Mouse (Mus musculus): ENCODE data around the gene Cnst. TPM values are rescaled to one million over a fixed set of nuclear protein-coding genes. Genes with fewer than 3 reads are reported as not detected.

Gene Cnst
- polyA plus RNA-seq, 1 experiment from 2014 or later, result 9.7 TPM

DNA sequence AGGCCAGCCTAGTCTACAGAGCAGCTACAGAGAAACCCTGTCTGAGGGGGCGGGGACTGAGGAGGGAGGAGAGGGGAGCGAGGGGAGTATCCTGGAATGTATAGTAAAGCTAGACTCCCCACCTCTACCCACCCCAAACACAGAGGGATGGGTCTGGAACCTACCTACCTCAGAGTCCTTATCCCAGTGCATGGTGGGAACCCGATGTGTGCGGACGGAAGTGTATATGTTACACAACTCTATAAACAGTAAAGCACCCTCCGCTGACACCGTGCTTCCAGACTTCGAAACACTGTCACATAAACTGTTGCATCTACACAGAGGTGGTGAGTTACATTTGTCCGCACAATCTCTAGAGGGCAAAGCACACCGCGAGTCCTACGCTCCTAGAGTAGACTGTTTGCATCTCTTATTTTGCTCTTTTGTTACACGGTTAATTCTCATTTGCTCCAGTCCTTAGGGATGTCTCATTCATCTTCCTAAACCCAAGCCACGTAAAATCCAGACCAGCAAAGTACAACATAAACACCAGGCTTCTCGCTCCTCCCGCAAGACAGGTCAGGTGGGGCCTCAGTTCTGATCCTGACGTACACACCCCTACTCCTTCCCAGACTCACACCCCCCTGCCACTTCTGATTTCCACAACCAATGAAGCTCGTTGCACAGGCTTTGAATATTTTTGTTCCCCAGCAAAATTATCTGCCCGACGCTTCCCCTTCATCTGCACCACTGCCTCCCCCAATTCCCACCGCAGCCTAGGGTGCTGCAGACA lies 29.0 kb upstream of the Cnst start:
- Histone ChIP-seq H3K27ac (peak overlapping the region; percentile 36; the same call in 1 of the 2 replicates), H3K4me3 (replicated peaks; ENCODE audit: low read depth, low read length) (peak overlapping the region; percentile 78), H3K9ac (ENCODE audit: low read depth, low read length) (peak overlapping the region; percentile 68), H3K9me3 (replicated peaks; ENCODE audit: low read length) (no peaks in the 10 kb centered on the region), H3K4me2 (ENCODE audit: low read length) (peak overlapping the region; percentile 98), H3K27me3 (ENCODE audit: insufficient read depth, low read length) (no peaks in the 10 kb centered on the region), H3K4me1 (replicated peaks; ENCODE audit: insufficient read depth, low read length) (no peaks in the 10 kb centered on the region; the same call in 1 of the 2 replicates), H3K36me3 (ENCODE audit: insufficient read depth, low read length) (no peaks in the 10 kb centered on the region)
- TF ChIP-seq CTCF (IDR thresholded peaks at IDR 0.05; ENCODE audit: low read depth), result no peak
- DNase-seq (ENCODE audit: low spot score) (peak; percentile 50), ATAC-seq (replicated peaks; ENCODE audit: low FRiP score, low read depth) (peak; percentile 62; the same call in 1 of the 2 replicates)
- WGBS, result under 1% methylated on average over 21 of the region's 21 CpGs

DNA sequence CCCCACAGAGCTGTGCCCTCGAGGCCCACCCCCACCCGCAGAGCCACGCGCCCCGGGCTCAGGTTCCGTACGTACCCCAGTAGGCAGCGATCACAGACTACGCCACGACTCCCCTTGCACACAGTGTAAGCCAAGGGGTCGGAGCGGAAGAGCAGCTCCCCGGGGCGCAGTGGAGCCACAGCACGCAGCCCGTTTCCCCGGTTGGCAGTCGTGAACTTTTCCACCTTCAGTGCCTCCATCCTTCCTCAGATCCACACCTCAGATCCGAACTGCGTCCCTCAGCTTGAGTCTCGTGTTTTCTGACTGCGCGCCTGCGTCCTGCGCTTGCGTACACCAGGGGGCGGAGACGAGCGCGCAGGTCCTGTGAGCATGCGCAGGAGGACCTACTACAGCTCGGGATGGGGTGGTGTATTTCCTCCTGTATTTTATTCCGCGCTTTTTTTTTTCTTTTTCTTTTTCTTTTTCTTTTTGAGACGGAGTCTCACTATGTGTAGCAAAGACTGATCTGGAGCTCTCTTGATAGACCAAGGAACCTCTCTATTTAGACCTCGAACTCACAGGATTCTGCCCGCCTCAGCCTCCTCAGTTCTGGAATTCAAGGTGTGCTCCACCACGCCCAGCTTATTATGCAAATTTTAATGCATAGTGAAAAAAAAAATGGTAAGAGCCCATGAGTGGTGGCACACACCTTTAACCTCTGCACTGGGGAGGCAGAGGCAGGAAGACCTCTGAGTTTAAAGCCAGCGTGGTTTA lies 28.3 kb upstream of the Cnst start, which contains the start of gene Smyd3:
Gene Smyd3 (minus strand): TSS at position 329 of the 753 bp plus-strand sequence.
- Histone ChIP-seq H3K4me1 (replicated peaks; ENCODE audit: insufficient read depth, low read length) (no peaks in the 10 kb centered on the region; the same call in 1 of the 2 replicates), H3K27me3 (ENCODE audit: insufficient read depth, low read length) (no peaks in the 10 kb centered on the region), H3K36me3 (ENCODE audit: insufficient read depth, low read length) (no peaks in the 10 kb centered on the region), H3K4me3 (replicated peaks; ENCODE audit: low read depth, low read length) (peak within 1 kb of the TSS; percentile 78), H3K27ac (peak within 1 kb of the TSS; percentile 36; the same call in 1 of the 2 replicates), H3K9ac (ENCODE audit: low read depth, low read length) (peak within 1 kb of the TSS; percentile 68), H3K9me3 (replicated peaks; ENCODE audit: low read length) (no peaks in the 10 kb centered on the region), H3K4me2 (ENCODE audit: low read length) (peak within 1 kb of the TSS; percentile 98)
- peak; percentile 89 for DNase-seq (ENCODE audit: low spot score)
- 7% methylated on average over 39 of the region's 39 CpGs for WGBS
- ATAC-seq (replicated peaks; ENCODE audit: low FRiP score, low read depth), result peak; percentile 83
- TF ChIP-seq CTCF (IDR thresholded peaks at IDR 0.05; ENCODE audit: low read depth), result peak; percentile 78

DNA sequence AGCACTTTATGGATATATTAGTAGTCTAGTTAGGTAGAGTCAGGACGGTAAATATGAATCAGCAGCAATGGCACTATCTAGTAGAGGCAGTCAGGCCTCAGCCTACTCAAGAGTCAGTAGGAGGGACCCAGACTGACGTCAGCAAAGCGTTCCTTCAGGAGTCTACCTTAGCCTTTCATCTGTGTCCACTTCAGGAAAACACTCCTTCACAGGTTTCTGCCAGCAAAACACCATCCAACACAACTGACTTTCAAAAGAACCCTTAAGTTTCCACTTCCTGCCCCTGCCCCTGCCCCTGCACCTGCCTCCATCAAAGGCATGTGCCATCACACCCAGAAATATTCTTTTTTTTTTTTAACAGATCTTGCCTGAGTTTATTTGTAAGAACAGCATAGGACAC lies 26.3 kb upstream of the Cnst start:
- H3K36me3 ChIP-seq (ENCODE audit: insufficient read depth, low read length), result no peaks in the 10 kb centered on the region
- H3K9me3 ChIP-seq (replicated peaks; ENCODE audit: low read length), result no peaks in the 10 kb centered on the region
- H3K9ac ChIP-seq (ENCODE audit: low read depth, low read length), result no peak overlapping the region
- no peak overlapping the region for H3K4me2 ChIP-seq (ENCODE audit: low read length)
- TF ChIP-seq CTCF (IDR thresholded peaks at IDR 0.05; ENCODE audit: low read depth), result no peak
- no peaks in the 10 kb centered on the region for H3K27me3 ChIP-seq (ENCODE audit: insufficient read depth, low read length)
- ATAC-seq (replicated peaks; ENCODE audit: low FRiP score, low read depth) (no peak), DNase-seq (ENCODE audit: low spot score) (no peak)
- H3K4me3 ChIP-seq (replicated peaks; ENCODE audit: low read depth, low read length), result no peak overlapping the region
- no peak overlapping the region for H3K27ac ChIP-seq
- 84% methylated on average over 3 of the region's 3 CpGs for WGBS
- no peaks in the 10 kb centered on the region; the same call in 1 of the 2 replicates for H3K4me1 ChIP-seq (replicated peaks; ENCODE audit: insufficient read depth, low read length)

DNA sequence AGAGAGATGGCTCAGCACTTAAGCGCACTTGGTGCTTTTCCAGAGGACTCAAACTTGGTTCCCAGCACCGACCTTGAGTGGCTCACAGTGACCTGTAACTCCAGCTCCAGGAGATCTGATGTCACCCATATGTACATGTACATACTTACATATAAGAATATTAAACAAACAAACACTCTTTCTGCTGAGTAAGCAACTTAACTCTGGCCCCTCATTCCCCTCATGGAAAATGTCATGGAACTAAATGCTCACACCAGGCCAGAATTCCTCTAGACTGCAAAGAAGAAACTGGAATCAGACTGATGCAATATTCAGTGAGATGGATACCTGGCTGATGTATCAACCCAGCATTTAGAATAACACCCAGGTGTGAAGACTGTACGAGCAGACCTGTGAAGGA lies 7.1 kb upstream of the Cnst start:
- H3K27ac ChIP-seq, result no peak overlapping the region
- DNase-seq (ENCODE audit: low spot score) (no peak), ATAC-seq (replicated peaks; ENCODE audit: low FRiP score, low read depth) (no peak)
- H3K36me3 ChIP-seq (ENCODE audit: insufficient read depth, low read length), result peaks cover 12% of the 10 kb centered on the region; the same call in 1 of the 2 replicates
- H3K27me3 ChIP-seq (ENCODE audit: insufficient read depth, low read length), result no peaks in the 10 kb centered on the region
- WGBS, result 92% methylated on average over 3 of the region's 3 CpGs
- no peak for TF ChIP-seq CTCF (IDR thresholded peaks at IDR 0.05; ENCODE audit: low read depth)
- H3K4me2 ChIP-seq (ENCODE audit: low read length), result no peak overlapping the region
- H3K9ac ChIP-seq (ENCODE audit: low read depth, low read length), result no peak overlapping the region
- H3K4me1 ChIP-seq (replicated peaks; ENCODE audit: insufficient read depth, low read length), result no peaks in the 10 kb centered on the region
- no peaks in the 10 kb centered on the region for H3K9me3 ChIP-seq (replicated peaks; ENCODE audit: low read length)
- H3K4me3 ChIP-seq (replicated peaks; ENCODE audit: low read depth, low read length), result no peak overlapping the region

DNA sequence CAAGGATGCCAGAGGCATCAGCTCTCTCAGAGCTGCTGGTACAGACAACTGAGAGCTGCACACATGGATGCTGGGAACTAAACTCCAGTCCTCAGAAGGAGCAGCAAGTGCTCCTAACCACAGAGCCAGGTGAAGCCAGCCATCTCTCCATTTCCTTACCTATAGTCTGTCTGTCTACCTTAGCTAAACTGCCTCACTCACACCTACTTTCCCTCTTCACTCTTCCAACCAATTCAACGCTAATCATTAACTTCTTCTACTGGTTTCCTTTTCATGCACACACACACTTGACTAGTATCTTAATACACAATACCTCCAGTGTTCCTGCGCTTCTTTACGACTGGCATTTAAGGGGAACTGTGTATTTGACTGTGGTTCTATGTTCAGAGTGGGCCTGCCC lies 6.3 kb upstream of the Cnst start:
- ATAC-seq (replicated peaks; ENCODE audit: low FRiP score, low read depth) (no peak), DNase-seq (ENCODE audit: low spot score) (peak; percentile 11)
- Histone ChIP-seq H3K9ac (ENCODE audit: low read depth, low read length) (no peak overlapping the region), H3K4me2 (ENCODE audit: low read length) (no peak overlapping the region), H3K36me3 (ENCODE audit: insufficient read depth, low read length) (peaks cover 12% of the 10 kb centered on the region; the same call in 1 of the 2 replicates), H3K27ac (no peak overlapping the region), H3K4me1 (replicated peaks; ENCODE audit: insufficient read depth, low read length) (peaks cover under 1% of the 10 kb centered on the region; the same call in 1 of the 2 replicates), H3K9me3 (replicated peaks; ENCODE audit: low read length) (no peaks in the 10 kb centered on the region), H3K27me3 (ENCODE audit: insufficient read depth, low read length) (no peaks in the 10 kb centered on the region), H3K4me3 (replicated peaks; ENCODE audit: low read depth, low read length) (no peak overlapping the region)
- TF ChIP-seq CTCF (IDR thresholded peaks at IDR 0.05; ENCODE audit: low read depth), result no peak
- 63% methylated on average over 3 of the region's 3 CpGs for WGBS

DNA sequence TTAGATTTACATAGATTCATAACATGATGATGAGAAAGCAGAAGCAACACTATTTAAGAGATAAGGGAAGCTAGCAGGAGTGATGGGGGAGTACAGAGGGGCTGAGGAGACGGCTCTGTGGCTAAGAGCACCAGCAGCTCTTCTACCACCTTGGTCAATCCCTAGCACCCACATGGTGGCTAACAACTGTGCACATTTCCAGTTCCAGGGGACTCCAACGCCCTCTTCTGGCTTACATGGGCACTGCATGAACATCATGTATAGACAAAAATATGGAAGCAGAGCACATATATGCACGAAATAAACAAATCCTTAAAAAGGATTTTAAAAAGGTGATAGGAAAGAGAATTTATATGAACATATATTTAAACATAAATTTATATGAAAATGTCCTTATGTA lies 4.7 kb upstream of the Cnst start:
- DNase-seq (ENCODE audit: low spot score) (no peak), ATAC-seq (replicated peaks; ENCODE audit: low FRiP score, low read depth) (no peak)
- H3K36me3 ChIP-seq (ENCODE audit: insufficient read depth, low read length), result peaks cover 8% of the 10 kb centered on the region; the same call in 1 of the 2 replicates
- no peak overlapping the region for H3K4me3 ChIP-seq (replicated peaks; ENCODE audit: low read depth, low read length)
- no peak overlapping the region for H3K4me2 ChIP-seq (ENCODE audit: low read length)
- H3K9me3 ChIP-seq (replicated peaks; ENCODE audit: low read length), result no peaks in the 10 kb centered on the region
- TF ChIP-seq CTCF (IDR thresholded peaks at IDR 0.05; ENCODE audit: low read depth), result peak; percentile 50
- no peak overlapping the region for H3K9ac ChIP-seq (ENCODE audit: low read depth, low read length)
- peaks cover 5% of the 10 kb centered on the region; the same call in 1 of the 2 replicates for H3K4me1 ChIP-seq (replicated peaks; ENCODE audit: insufficient read depth, low read length)
- 64% methylated on average over 3 of the region's 3 CpGs for WGBS
- H3K27me3 ChIP-seq (ENCODE audit: insufficient read depth, low read length), result no peaks in the 10 kb centered on the region
- no peak overlapping the region for H3K27ac ChIP-seq

Data from kidney, postnatal 0 days (tissue).